Mouse (Mus musculus) cerebellum, adult 11 months (tissue): ENCODE data around the gene Gm382.

Experiments used
- DNase-seq: peaks from one replicate; pipeline ENCODE4 v3.0.0; 2022

Gm382 gene

DNA sequence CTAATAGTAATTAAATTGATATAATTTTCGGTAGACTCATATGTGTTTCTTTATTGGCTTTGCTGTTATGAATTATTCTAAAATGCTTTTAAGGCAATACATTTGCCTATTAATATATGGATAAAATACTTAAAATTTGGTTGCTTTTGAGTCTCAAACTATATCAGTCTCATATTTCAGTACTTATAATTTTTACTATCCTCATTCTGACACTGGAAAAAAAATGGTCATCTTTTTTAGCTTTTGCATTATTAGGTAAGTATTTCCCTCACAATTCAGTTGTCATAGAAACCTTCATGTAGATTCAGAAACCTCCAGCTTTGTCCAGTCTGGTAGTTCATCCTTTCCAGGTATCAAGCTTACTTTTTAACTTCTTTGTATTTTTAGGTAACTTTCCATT, at the start of gene Gm382:
Gm382 (plus strand) TSS at position 301 of the 400 bp plus-strand sequence.
- no peak for DNase-seq

DNA sequence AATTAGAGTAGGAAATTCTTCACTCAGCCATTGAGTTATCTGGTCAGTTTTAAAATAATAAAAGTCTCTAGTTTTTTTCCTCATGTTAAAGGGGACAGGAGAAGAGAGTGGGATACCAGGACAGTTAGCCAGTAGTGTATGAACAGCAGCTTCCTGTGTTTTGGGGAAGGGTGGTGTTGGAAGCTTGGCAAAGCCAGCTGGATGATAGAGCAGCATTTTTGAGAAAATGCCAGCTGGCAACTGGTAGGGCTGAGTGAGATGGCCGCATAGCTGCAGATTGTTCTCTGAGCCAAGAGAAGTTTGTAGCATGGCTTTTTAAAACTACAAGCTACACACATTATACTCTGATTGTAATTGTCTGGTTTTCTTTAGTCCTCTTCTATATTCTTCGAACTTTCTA, 30.4 kb downstream of the Gm382 start:
- no peak for DNase-seq

DNA sequence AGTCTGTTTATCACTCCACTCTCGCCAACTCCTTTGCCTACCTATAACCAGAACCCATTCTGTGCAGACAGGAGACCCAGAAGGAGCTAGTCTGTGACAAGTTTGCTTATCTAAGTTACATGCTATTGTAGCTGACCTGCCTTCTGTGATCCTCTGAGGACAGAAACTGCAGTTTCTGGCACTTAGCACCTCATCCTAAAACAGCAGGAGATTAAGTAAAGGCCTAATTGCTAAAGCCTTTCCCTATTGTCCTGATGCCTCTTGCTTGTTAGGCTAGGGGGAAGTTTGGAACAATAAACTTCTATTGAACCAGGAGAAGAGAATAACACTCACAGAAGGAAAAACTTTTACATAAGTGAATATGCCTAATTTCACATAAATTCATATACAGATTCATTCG, 51.5 kb downstream of the Gm382 start:
- DNase-seq: no peak

DNA sequence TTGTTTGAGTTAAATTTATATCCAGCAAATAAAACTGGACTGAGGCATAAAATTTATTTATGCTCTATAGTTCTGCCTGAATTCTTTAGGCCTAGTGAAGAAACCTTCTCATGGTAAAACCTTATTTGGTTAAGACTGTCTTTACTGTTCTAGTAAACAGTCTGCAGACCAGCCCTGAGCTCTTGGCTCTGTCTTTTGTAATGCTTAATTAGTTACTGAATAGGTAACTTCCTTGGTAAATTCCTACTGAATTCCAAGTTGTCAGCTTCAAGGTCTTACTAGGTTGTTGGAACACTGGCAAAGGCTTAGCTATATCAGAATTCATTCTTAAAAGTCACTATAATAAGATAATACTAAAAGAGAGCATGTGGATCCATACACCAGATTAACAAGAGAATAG, 53.3 kb downstream of the Gm382 start:
- no peak for DNase-seq

DNA sequence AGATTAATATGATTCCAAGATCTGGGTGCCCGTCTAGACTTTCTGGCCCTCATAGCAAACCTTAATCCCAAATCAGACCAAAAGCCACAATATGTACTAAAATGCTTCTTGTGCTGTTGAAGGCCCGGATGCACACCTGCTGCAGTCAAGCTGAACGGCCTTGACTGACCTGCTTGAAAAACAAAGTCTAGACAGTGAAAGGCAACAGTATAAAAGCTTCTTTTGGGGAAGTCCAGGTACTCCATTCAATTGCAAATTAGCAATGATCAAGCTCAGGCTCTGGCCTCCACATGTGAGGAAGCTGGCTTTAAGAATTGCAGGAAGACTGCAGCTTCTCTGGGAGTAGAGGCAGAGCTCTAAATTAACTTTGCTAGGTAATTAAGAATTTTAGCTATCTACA, 54.2 kb downstream of the Gm382 start:
- DNase-seq: no peak

DNA sequence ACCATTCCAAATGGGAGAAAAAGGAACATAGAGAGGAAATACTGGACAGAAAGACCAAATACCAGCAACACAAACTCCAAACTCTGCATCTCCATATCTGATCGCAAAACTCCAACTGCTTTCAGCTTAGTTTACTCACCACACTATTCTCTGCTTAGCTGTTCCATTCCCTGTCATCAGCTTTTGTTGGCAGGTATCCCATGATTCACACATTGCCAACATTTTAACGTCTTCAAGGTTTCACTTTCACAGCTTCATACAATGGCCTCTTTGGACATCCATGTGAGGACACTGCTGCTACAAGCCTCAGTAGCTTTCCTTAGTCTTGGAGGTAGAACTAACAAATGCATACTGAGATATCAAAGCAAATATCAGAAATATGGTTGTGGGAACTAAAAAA, 64.6 kb downstream of the Gm382 start:
- no peak for DNase-seq
